Mouse (Mus musculus) lung, postnatal 0 days (tissue): ENCODE results near the gene Wnt10b.

ENCODE experiments used
- CTCF ChIP-seq: IDR thresholded peaks from 2 replicates; pipeline ENCODE4 v1.5.1; 2016; ENCODE audit warnings: antibody characterized with exemption, mild to moderate bottlenecking
- EP300 ChIP-seq: IDR thresholded peaks from 2 replicates; pipeline ENCODE4 v1.6.1; 2016; ENCODE audit warnings: antibody characterized with exemption, mild to moderate bottlenecking, control low read depth

GRCm38 (mm10) chr15:98753021-98753423 is 24.9 kb downstream of the Wnt10b start:
- TF ChIP-seq CTCF (no peak), EP300 (no peak)
